Mouse (Mus musculus): ENCODE results near the gene Dhx36.

Gene Dhx36

DNA sequence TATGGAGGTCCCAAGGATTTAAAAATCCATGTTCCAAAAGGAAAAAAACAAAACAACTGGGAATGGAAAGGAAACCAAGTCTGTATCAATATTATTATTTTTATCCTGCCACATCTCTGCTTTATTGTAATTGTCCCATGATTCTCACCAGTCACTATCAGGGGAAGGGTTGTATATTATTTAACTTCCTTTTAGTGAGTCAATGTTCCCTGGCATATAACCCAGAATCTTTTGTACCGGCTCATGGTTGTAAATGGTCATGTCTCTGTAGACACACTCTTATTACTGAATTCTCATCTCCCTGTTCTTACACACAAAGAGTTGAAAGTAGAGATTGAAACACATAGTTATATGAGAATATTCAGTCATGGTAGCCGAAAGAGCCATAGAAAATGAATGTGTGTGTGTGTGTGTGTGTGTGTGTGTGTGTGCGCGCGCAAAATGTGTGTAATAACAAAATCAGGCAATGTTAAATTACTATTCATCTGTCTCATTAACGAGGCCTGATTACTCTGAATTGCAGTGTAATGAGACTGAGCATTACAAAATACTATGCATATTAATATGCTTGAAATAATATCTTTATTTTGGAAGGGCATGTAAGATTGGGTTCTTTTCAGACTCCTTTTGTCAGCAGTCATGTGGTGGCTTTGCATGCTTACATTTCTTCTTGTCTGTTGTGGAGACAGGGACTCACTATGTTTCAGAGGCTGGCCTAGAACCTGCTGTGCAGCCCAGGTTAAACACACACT, 88.2 kb downstream of the Dhx36 start:
- DNase-seq, result no peak
